Mouse (Mus musculus): ENCODE measurements at regions not wholly inside any gene's neighbourhood (a gene's known extent, or its start where the extent isn't known, plus 50 kb on each side); places are given as distances from the start of the nearest gene placed in this dataset.

GRCm38 (mm10) chr6:107788224-107788893 is 258.8 kb downstream of the Lrrn1 start:
- intact Hi-C loops (cut with DNase I): no loop called here

- intact Hi-C loops (cut with DNase I): no loop called here
Observed at GRCm38 (mm10) chr6:107797845-107798244, 267.0 kb upstream of the Setmar start.

GRCm38 (mm10) chr6:107803056-107803455 is 261.8 kb upstream of the Setmar start:
- intact Hi-C loops (cut with DNase I): no loop called here

Data from adrenal gland (tissue).